Mouse (Mus musculus): Measurements from ENCODE around the gene Phactr1.

Gene Phactr1

GRCm38 (mm10) chr13:43023005-43023404 lies 342.6 kb downstream of the Phactr1 start:
- no peak for DNase-seq (ENCODE audit: low read depth, low spot score)

GRCm38 (mm10) chr13:43027568-43027967 lies 347.1 kb downstream of the Phactr1 start:
- DNase-seq (ENCODE audit: low read depth, low spot score): no peak

GRCm38 (mm10) chr13:43030222-43030621 lies 349.8 kb downstream of the Phactr1 start:
- DNase-seq (ENCODE audit: low read depth, low spot score): no peak

GRCm38 (mm10) chr13:43032451-43032850 lies 352.0 kb downstream of the Phactr1 start:
- DNase-seq (ENCODE audit: low read depth, low spot score): no peak

- no peak for DNase-seq (ENCODE audit: low read depth, low spot score)
These were observed 356.1 kb downstream of the Phactr1 start for GRCm38 (mm10) chr13:43036510-43036909.

GRCm38 (mm10) chr13:43042766-43043165 lies 362.3 kb downstream of the Phactr1 start:
- DNase-seq (ENCODE audit: low read depth, low spot score): no peak

GRCm38 (mm10) chr13:43048553-43048952 lies 368.1 kb downstream of the Phactr1 start:
- no peak for DNase-seq (ENCODE audit: low read depth, low spot score)

- no peak for DNase-seq (ENCODE audit: low read depth, low spot score)
These were observed 372.8 kb downstream of the Phactr1 start for GRCm38 (mm10) chr13:43053201-43053600.

GRCm38 (mm10) chr13:43055136-43055535 lies 374.7 kb downstream of the Phactr1 start:
- DNase-seq (ENCODE audit: low read depth, low spot score): no peak

GRCm38 (mm10) chr13:43057104-43057503 lies 376.7 kb downstream of the Phactr1 start:
- DNase-seq (ENCODE audit: low read depth, low spot score): no peak

GRCm38 (mm10) chr13:43063355-43063754 lies 382.9 kb downstream of the Phactr1 start:
- no peak for DNase-seq (ENCODE audit: low read depth, low spot score)

GRCm38 (mm10) chr13:43068716-43069265 lies 388.4 kb downstream of the Phactr1 start:
- no peak for DNase-seq (ENCODE audit: low read depth, low spot score)

- no peak for DNase-seq (ENCODE audit: low read depth, low spot score)
These were observed 390.1 kb downstream of the Phactr1 start for GRCm38 (mm10) chr13:43070496-43070895.

GRCm38 (mm10) chr13:43070971-43071370 lies 390.5 kb downstream of the Phactr1 start:
- DNase-seq (ENCODE audit: low read depth, low spot score): no peak

GRCm38 (mm10) chr13:43075456-43075855 lies 395.0 kb downstream of the Phactr1 start:
- no peak for DNase-seq (ENCODE audit: low read depth, low spot score)

- DNase-seq (ENCODE audit: low read depth, low spot score): no peak
These were observed 397.1 kb downstream of the Phactr1 start for GRCm38 (mm10) chr13:43077485-43077884.

- DNase-seq (ENCODE audit: low read depth, low spot score): no peak
These were observed 404.8 kb downstream of the Phactr1 start for GRCm38 (mm10) chr13:43085226-43085625.

- DNase-seq (ENCODE audit: low read depth, low spot score): no peak
These were observed 413.9 kb downstream of the Phactr1 start for GRCm38 (mm10) chr13:43094365-43094764.

GRCm38 (mm10) chr13:43102943-43103342 lies 422.5 kb downstream of the Phactr1 start:
- no peak for DNase-seq (ENCODE audit: low read depth, low spot score)

- no peak for DNase-seq (ENCODE audit: low read depth, low spot score)
These were observed 424.1 kb downstream of the Phactr1 start for GRCm38 (mm10) chr13:43104496-43104895.

- DNase-seq (ENCODE audit: low read depth, low spot score): no peak
These were observed 431.9 kb downstream of the Phactr1 start for GRCm38 (mm10) chr13:43112280-43112679.

- no peak for DNase-seq (ENCODE audit: low read depth, low spot score)
These were observed 432.3 kb downstream of the Phactr1 start for GRCm38 (mm10) chr13:43112707-43113106.

- DNase-seq (ENCODE audit: low read depth, low spot score): no peak
These were observed 432.7 kb downstream of the Phactr1 start for GRCm38 (mm10) chr13:43113141-43113540.

Data from skeletal muscle tissue, adult 2 months (tissue).